Mouse (Mus musculus) spleen, embryonic (tissue): ENCODE measurements around the gene Tnfrsf19.

Source experiments
- CTCF ChIA-PET: fragments of 350-600 bp; sonication (Branson Sonifier 250); formaldehyde crosslinking; loops from one replicate; lab custom pipeline; 2022; lab: Charles Lee

Gene Tnfrsf19

DNA sequence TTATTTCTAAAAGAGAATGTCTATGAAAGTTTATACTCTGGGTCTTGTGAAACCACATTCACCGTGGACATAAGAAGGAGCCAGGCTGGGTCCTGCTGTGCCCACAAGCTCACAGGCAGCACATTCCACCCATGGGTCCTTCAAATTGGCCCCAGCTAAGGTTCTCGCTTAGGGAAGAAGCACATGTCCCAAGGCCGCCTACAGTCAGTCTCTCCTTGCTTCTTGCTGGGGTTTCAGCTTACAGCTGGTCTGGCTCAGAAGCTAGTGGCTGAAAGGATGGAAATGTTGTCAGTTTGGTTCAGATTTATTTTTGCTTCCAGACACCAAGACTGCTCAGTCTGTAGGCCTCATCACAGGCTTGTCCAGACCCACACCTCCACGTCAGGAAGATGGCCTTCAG is 80.2 kb downstream of the Tnfrsf19 start:
- CTCF ChIA-PET = interaction anchor here (0.6 kb wide), 1 partner anchor 78 kb away, joined by 4 read pairs; no protein-coding TSS in a partner anchor

DNA sequence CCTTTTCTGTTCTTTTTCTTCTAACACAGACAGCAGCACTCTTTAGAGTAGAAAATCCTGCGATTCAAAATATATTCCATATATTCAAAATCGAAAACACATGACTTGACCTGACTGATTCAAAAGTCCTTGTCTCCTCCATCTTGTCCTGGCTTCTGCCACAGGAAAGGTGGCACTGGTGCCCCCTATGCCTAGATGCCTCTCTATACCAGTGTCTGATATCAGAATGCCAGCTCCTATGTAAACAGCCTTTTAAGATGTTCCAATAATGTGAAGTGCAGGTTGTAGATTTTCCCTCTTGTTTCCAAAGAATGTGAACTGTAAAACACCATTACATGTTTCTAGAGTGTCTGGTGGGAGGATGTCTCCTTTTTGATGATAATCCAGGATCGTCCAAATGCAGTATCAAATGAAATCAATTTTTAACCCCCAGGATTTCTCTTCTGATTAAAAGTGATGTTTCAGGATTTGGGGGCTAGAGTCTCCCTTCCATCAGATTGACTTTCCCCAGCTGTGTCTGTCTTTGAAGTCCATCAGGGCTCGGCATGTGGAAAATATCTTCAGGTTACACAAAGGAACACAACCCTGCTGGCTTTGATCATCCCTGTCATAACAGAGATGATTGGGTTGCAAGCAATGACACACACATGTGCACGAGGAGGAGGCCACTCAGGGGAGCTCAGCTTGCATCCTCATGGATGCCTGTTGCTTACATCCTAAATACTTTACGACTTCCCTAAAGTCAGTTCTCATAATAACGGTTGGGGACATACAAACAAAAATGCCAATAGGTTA is 82.1 kb downstream of the Tnfrsf19 start:
- CTCF ChIA-PET = no interaction called here

DNA sequence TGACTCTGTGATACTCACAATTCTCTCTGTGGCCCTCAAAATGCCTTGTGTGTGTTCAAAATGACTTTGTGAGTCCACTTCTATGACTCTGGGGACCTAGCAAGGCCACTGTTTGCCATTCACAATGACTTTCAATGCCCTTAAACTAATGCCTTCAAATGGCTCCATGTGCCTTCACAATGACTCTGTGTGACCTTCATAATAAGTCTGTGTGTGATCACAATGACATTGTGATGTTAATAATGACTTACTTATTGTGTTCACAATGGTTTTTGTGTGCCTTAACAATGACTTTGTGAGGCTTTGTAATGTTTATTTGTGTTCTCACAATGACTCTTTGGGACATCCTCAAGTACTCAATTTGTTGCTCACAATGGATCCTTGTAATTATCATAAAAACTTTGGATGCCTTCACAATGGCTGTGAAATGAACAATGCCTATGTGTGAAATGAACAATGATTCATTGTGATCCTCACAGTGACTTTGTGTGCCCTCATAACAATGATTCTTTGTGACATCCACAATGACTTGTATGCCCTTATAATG is 88.6 kb downstream of the Tnfrsf19 start:
- CTCF ChIA-PET = no interaction called here

- CTCF ChIA-PET = no interaction called here
These were observed 108.7 kb downstream of the Tnfrsf19 start for GRCm38 (mm10) chr14:60937481-60938039.

DNA sequence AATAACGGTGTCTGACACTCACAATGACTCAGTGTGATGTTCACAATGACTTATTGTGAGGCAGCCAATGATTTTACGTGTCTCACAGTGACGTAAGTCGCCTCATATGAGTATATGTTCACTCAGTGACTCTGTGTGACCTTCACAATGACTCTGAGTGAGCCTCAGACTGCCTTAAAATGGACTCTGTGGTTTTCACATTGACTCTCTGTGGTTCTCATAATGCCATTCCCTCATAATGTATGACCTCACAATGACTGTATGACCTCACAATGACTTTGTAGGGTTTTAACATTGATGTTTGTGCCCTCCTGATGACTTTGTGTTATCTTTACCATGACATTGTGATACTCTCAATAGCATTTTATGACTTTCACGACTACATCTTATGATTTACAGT is 110.6 kb downstream of the Tnfrsf19 start:
- CTCF ChIA-PET = no interaction called here

GRCm38 (mm10) chr14:60926011-60926410 is 120.3 kb downstream of the Tnfrsf19 start:
- CTCF ChIA-PET = no interaction called here

- CTCF ChIA-PET = no interaction called here
These were observed 129.6 kb downstream of the Tnfrsf19 start for GRCm38 (mm10) chr14:60916661-60917060.
